Mouse (Mus musculus): ENCODE data around the gene Ets2. TPM values are rescaled to one million over a fixed set of nuclear protein-coding genes. Genes with fewer than 3 reads are reported as not detected.

Gene Ets2
- polyA plus RNA-seq (2015; fragmentation: Nextera tagmentation; extraction: Ambion mirVana) = 13.6 and 15.8 TPM in 2 replicates

DNA sequence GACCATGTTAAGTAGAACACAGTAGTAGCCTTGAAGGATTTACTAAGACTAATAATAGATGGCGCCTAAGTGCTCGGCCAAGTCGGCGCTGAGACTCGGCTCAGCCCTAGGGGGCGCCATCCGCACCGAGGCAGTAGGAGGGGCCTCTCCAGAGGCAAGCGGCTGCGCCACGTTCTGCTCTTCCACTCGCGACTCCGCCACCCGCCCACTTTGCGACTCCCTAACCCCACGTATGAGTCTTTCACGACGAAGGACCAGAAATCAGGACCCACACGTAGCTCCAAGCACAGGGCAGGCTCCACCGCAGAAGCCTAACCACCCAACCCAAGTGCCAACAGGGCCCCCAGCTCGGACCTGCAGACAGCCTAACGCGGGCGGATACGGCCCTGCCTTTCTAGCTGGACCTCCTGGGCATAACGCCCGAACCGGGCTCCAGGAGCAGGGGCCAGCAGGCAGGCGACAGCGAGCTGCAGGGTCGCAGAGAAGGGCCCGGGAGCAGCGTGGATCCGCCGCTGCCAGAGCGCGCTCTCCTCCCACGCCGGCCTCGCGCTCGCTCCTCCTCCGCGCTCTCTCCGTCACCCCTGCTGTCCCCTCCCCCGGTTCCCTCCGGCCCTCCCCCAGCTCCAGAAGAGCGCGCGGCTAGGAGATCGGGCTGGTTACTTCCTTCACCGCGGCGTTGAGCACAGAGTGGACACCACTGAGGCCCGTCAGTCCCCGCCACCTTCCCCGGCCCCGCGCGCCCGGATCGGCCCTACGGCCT is at the start of gene Ets2:
Gene Ets2, plus strand, starts transcription at position 274 of the 760 bp plus-strand sequence.
- Histone ChIP-seq H3K4me3 (ENCODE audit: low read depth, low read length) (peak within 1 kb of the TSS; percentile 74), H3K9me3 (replicated peaks; ENCODE audit: control insufficient read depth, low read length) (no peaks in the 10 kb centered on the region), H3K4me2 (ENCODE audit: low read depth, low read length) (peak within 1 kb of the TSS; percentile 74), H3K36me3 (ENCODE audit: control insufficient read depth, insufficient read depth) (no peaks in the 10 kb centered on the region), H3K27me3 (ENCODE audit: control insufficient read depth, insufficient read depth, low read depth, low read length) (no peaks in the 10 kb centered on the region), H3K4me1 (ENCODE audit: control insufficient read depth, low read depth, low read length) (peaks cover 7% of the 10 kb centered on the region), H3K9ac (ENCODE audit: low read depth, low read length) (peak within 1 kb of the TSS; percentile 82), H3K27ac (ENCODE audit: low read length) (peak within 1 kb of the TSS; percentile 80)
- 1% methylated on average over 62 of the region's 64 CpGs for WGBS (ENCODE audit: insufficient replicate concordance)
- peak; percentile 90 for ATAC-seq (ENCODE audit: low read depth)

DNA sequence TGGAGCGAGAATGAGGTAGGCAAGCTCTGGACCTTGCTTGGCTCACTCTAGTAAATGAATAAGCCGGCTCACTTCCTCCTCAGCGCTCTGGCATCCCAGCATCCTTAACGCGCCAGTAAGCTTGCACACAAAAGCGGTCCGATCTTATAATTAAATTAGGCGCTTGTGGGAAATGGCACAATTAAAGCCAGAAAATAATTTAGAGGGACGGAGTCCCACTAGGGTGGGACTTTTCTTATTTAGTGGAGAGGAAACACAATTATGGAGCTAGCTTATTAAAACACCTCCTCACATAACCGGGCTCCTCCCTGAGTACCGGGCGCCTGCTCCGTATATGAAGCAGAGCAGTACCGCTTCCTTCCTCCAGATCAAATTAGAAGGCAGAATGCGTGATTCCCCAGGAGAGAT is 47.7 kb upstream of the Ets2 start:
- Histone ChIP-seq H3K4me1 (ENCODE audit: control insufficient read depth, low read depth, low read length) (no peaks in the 10 kb centered on the region), H3K27me3 (ENCODE audit: control insufficient read depth, insufficient read depth, low read depth, low read length) (no peaks in the 10 kb centered on the region), H3K4me3 (ENCODE audit: low read depth, low read length) (no peak overlapping the region), H3K27ac (ENCODE audit: low read length) (no peak overlapping the region), H3K9me3 (replicated peaks; ENCODE audit: control insufficient read depth, low read length) (no peaks in the 10 kb centered on the region), H3K9ac (ENCODE audit: low read depth, low read length) (no peak overlapping the region), H3K36me3 (ENCODE audit: control insufficient read depth, insufficient read depth) (no peaks in the 10 kb centered on the region), H3K4me2 (ENCODE audit: low read depth, low read length) (no peak overlapping the region)
- WGBS (ENCODE audit: insufficient replicate concordance) = 81% methylated on average over 15 of the region's 15 CpGs
- ATAC-seq (ENCODE audit: low read depth) = no peak

DNA sequence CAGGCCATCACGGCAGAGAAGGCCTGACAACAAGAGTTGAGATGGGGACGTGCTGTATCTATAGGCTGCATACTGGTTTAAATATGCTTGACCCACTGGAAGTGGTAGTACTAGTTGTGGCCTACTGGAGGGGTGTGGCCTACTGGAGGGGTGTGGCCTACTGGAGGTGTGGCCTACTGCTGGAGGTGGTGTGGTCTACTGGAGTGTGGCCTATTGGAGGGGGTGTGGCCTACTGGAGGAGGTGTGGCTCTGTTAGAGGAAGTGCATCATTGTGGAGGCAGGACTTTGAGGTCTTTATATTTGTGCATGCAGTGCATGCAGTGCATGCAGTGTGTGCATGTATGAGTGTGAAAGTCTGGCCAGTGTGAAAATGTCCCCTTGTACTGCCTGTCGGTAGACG is 45.3 kb upstream of the Ets2 start:
- H3K4me1 ChIP-seq (ENCODE audit: control insufficient read depth, low read depth, low read length) = no peaks in the 10 kb centered on the region
- H3K27ac ChIP-seq (ENCODE audit: low read length) = no peak overlapping the region
- WGBS (ENCODE audit: insufficient replicate concordance) = 90% methylated on average over 4 of the region's 4 CpGs
- H3K4me2 ChIP-seq (ENCODE audit: low read depth, low read length) = no peak overlapping the region
- H3K9ac ChIP-seq (ENCODE audit: low read depth, low read length) = no peak overlapping the region
- no peak for ATAC-seq (ENCODE audit: low read depth)
- no peaks in the 10 kb centered on the region for H3K36me3 ChIP-seq (ENCODE audit: control insufficient read depth, insufficient read depth)
- H3K4me3 ChIP-seq (ENCODE audit: low read depth, low read length) = no peak overlapping the region
- no peaks in the 10 kb centered on the region for H3K9me3 ChIP-seq (replicated peaks; ENCODE audit: control insufficient read depth, low read length)
- H3K27me3 ChIP-seq (ENCODE audit: control insufficient read depth, insufficient read depth, low read depth, low read length) = no peaks in the 10 kb centered on the region

DNA sequence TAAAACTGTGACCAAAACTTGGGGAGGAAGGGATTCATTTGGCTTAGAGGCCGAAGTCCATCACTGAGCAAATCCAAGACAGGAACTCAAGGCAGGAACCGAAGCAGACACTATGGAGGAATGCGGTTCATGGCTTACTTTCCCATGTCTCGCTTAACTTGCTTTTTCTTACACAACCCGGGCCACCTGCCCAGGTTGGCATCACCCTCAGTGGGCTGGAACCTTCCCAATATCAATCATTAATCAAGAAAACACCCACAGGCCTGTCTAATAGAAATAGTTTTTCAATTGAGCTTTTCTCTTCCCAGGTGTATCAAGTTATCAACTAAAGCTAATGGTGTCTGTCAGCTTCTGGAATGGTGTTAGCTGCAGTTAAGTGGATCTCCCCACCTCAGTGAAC is 44.7 kb upstream of the Ets2 start:
- WGBS (ENCODE audit: insufficient replicate concordance) = 74% methylated on average over 5 of the region's 5 CpGs
- H3K9me3 ChIP-seq (replicated peaks; ENCODE audit: control insufficient read depth, low read length) = no peaks in the 10 kb centered on the region
- H3K36me3 ChIP-seq (ENCODE audit: control insufficient read depth, insufficient read depth) = no peaks in the 10 kb centered on the region
- H3K4me1 ChIP-seq (ENCODE audit: control insufficient read depth, low read depth, low read length) = no peaks in the 10 kb centered on the region
- no peak overlapping the region for H3K27ac ChIP-seq (ENCODE audit: low read length)
- no peak for ATAC-seq (ENCODE audit: low read depth)
- no peak overlapping the region for H3K4me3 ChIP-seq (ENCODE audit: low read depth, low read length)
- H3K9ac ChIP-seq (ENCODE audit: low read depth, low read length) = no peak overlapping the region
- H3K27me3 ChIP-seq (ENCODE audit: control insufficient read depth, insufficient read depth, low read depth, low read length) = no peaks in the 10 kb centered on the region
- H3K4me2 ChIP-seq (ENCODE audit: low read depth, low read length) = no peak overlapping the region

DNA sequence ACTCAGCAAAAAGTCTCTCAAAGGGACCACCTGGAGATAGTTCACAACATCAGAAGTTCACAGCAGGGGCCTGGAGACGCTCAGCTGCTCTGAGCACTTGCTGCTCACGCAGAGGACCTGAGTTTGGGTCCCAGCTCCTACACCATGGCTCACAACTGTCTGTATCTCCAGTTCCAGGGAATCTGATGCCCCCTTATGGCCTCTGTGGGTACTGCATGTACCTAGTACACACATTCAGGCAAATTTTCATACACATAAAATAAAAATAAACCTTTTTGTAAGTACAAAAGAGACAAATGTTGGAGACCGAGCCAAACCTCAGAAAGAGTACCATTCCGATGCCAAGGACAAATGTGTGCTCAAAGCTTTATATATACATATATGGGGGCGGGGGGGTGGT is 44.1 kb upstream of the Ets2 start:
- Histone ChIP-seq H3K27me3 (ENCODE audit: control insufficient read depth, insufficient read depth, low read depth, low read length) (no peaks in the 10 kb centered on the region), H3K36me3 (ENCODE audit: control insufficient read depth, insufficient read depth) (no peaks in the 10 kb centered on the region), H3K4me2 (ENCODE audit: low read depth, low read length) (no peak overlapping the region), H3K27ac (ENCODE audit: low read length) (no peak overlapping the region), H3K4me1 (ENCODE audit: control insufficient read depth, low read depth, low read length) (no peaks in the 10 kb centered on the region), H3K9me3 (replicated peaks; ENCODE audit: control insufficient read depth, low read length) (no peaks in the 10 kb centered on the region), H3K9ac (ENCODE audit: low read depth, low read length) (no peak overlapping the region), H3K4me3 (ENCODE audit: low read depth, low read length) (no peak overlapping the region)
- no peak for ATAC-seq (ENCODE audit: low read depth)
- 77% methylated on average over 5 of the region's 5 CpGs for WGBS (ENCODE audit: insufficient replicate concordance)

DNA sequence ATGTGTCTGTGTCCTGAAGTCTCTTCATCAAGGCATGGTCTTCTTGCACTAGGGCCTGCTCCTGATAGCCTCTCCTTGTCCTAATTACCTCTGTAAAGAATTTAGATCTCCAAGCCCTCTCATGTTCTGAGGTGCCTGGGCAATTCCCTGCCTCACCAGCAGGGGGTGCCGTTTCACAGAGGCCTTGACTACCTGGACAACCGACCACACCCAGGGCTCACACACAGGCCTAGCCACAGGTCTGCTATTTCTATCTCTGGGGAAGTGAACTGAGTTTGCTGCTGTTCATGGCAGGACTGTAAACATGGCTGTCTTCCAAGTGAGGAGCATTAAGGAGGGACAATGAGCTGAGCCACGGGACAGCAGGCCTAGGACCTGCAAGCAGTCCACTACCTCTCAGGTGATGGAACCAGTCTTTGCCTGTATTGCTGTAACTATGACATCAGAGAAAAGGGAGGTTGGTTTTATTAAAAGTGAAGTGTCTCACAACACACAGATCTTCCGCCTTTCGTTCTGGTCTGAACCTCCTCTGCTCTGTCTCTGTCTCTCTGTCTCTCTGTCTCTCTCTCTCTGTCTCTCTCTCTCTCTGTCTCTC is 42.9 kb upstream of the Ets2 start:
- H3K4me3 ChIP-seq (ENCODE audit: low read depth, low read length) = no peak overlapping the region
- H3K9me3 ChIP-seq (replicated peaks; ENCODE audit: control insufficient read depth, low read length) = no peaks in the 10 kb centered on the region
- peak; percentile 69 for ATAC-seq (ENCODE audit: low read depth)
- no peak overlapping the region for H3K9ac ChIP-seq (ENCODE audit: low read depth, low read length)
- no peaks in the 10 kb centered on the region for H3K27me3 ChIP-seq (ENCODE audit: control insufficient read depth, insufficient read depth, low read depth, low read length)
- H3K4me2 ChIP-seq (ENCODE audit: low read depth, low read length) = no peak overlapping the region
- 49% methylated on average over 5 of the region's 5 CpGs for WGBS (ENCODE audit: insufficient replicate concordance)
- H3K27ac ChIP-seq (ENCODE audit: low read length) = no peak overlapping the region
- no peaks in the 10 kb centered on the region for H3K36me3 ChIP-seq (ENCODE audit: control insufficient read depth, insufficient read depth)
- H3K4me1 ChIP-seq (ENCODE audit: control insufficient read depth, low read depth, low read length) = no peaks in the 10 kb centered on the region

DNA sequence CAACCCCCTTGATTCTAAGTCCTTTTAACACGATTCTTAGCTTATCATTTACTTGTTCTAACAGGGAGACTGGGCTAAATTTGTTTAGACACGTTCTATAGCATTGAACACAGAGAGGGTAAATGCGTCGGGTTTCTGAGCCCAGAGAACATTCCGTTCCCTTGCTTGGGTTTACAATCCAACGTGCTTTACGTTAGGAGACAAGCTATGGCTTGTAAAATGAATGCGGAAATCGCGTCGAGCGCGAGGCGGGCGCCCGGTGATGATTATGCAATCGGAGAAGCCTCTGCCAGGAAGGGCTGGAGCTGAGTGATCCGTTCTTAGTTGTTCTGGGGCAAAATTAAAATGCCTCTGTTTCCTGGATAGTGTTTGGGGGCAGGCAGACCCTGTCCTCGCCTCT is 42.4 kb upstream of the Ets2 start:
- Histone ChIP-seq H3K4me1 (ENCODE audit: control insufficient read depth, low read depth, low read length) (no peaks in the 10 kb centered on the region), H3K9me3 (replicated peaks; ENCODE audit: control insufficient read depth, low read length) (no peaks in the 10 kb centered on the region), H3K4me3 (ENCODE audit: low read depth, low read length) (no peak overlapping the region), H3K27me3 (ENCODE audit: control insufficient read depth, insufficient read depth, low read depth, low read length) (no peaks in the 10 kb centered on the region), H3K4me2 (ENCODE audit: low read depth, low read length) (no peak overlapping the region), H3K27ac (ENCODE audit: low read length) (no peak overlapping the region), H3K36me3 (ENCODE audit: control insufficient read depth, insufficient read depth) (no peaks in the 10 kb centered on the region), H3K9ac (ENCODE audit: low read depth, low read length) (no peak overlapping the region)
- WGBS (ENCODE audit: insufficient replicate concordance) = 47% methylated on average over 19 of the region's 19 CpGs
- peak; percentile 30 for ATAC-seq (ENCODE audit: low read depth)

DNA sequence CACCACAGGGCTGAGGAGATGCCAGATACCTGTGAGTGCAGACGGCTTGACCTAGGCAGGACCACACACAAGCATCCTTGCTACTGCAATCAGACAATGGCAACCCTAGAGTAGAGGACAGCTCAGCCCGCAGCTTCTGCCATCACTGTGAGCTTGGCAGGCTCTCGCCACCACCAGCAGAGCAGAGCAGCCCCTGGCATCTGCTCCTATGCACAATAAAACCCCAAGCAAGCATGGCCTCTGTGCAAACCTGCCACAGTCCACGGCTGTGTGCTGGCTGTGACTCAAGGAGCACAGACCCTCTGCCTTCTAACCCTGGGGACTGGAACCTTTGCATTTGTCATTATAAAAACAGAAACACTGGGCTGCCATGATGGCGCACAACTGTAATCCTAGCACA is 41.0 kb upstream of the Ets2 start:
- Histone ChIP-seq H3K4me3 (ENCODE audit: low read depth, low read length) (no peak overlapping the region), H3K9ac (ENCODE audit: low read depth, low read length) (no peak overlapping the region), H3K27ac (ENCODE audit: low read length) (no peak overlapping the region), H3K36me3 (ENCODE audit: control insufficient read depth, insufficient read depth) (no peaks in the 10 kb centered on the region), H3K4me1 (ENCODE audit: control insufficient read depth, low read depth, low read length) (no peaks in the 10 kb centered on the region), H3K4me2 (ENCODE audit: low read depth, low read length) (no peak overlapping the region), H3K27me3 (ENCODE audit: control insufficient read depth, insufficient read depth, low read depth, low read length) (no peaks in the 10 kb centered on the region), H3K9me3 (replicated peaks; ENCODE audit: control insufficient read depth, low read length) (no peaks in the 10 kb centered on the region)
- ATAC-seq (ENCODE audit: low read depth) = no peak
- WGBS (ENCODE audit: insufficient replicate concordance) = 66% methylated on average over 5 of the region's 5 CpGs

DNA sequence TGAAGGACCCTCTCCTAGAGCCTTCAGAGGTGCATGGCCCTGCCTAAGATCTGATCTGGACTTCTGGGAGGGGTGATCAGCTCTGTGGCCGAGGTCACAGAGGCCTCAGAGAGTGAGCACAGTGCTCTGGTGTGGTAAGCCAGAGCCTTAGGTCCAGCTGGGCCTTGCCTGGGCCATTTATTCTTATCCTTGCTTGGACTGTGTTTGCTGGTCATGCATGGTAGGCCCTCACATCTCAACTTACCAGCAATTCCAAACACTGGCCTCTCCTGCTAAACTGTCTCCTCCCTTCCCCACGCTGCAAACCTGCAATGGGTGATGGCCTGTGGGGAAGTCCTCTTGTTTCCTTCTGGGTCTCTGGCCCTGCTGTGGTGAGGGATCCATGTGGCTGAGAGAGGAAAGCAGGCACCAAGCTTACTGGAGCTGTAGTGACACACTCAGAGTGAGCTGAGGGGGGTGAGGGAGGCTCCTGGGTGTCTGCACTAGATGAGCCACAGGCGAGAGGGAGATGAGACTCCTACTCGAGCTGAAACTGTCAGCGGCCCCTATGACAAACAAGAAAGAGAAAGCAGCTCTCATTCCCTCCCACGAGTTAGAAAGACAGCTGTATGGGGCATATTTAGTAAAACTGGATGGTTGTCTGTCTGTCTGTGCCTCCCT is 36.3 kb upstream of the Ets2 start:
- H3K4me2 ChIP-seq (ENCODE audit: low read depth, low read length) = no peak overlapping the region
- no peak overlapping the region for H3K9ac ChIP-seq (ENCODE audit: low read depth, low read length)
- H3K4me1 ChIP-seq (ENCODE audit: control insufficient read depth, low read depth, low read length) = no peaks in the 10 kb centered on the region
- no peaks in the 10 kb centered on the region for H3K36me3 ChIP-seq (ENCODE audit: control insufficient read depth, insufficient read depth)
- no peak for ATAC-seq (ENCODE audit: low read depth)
- no peaks in the 10 kb centered on the region for H3K27me3 ChIP-seq (ENCODE audit: control insufficient read depth, insufficient read depth, low read depth, low read length)
- no peak overlapping the region for H3K27ac ChIP-seq (ENCODE audit: low read length)
- no peak overlapping the region for H3K4me3 ChIP-seq (ENCODE audit: low read depth, low read length)
- no peaks in the 10 kb centered on the region for H3K9me3 ChIP-seq (replicated peaks; ENCODE audit: control insufficient read depth, low read length)
- 54% methylated on average over 6 of the region's 6 CpGs for WGBS (ENCODE audit: insufficient replicate concordance)

Measured in liver, embryonic 16.5 days (tissue).